Mouse (Mus musculus) ovary, adult 18-20 months (tissue): Measurements from ENCODE around the gene Gfod2.

Experiments used
- DNase-seq: peaks from one replicate; pipeline ENCODE4 v3.0.0; 2022; ENCODE audit warnings: low spot score, mixed read lengths

The Gfod2 gene

GRCm38 (mm10) chr8:105758277-105759108 lies at the start of gene Gfod2:
Gene Gfod2 (minus strand): TSS chr8:105758664.
- DNase-seq: peak; percentile 95

- no peak for DNase-seq
These were observed 49.3 kb upstream of the Gfod2 start for GRCm38 (mm10) chr8:105807766-105808165.

- no peak for DNase-seq
These were observed 47.5 kb upstream of the Gfod2 start for GRCm38 (mm10) chr8:105805964-105806363.

GRCm38 (mm10) chr8:105805346-105805745 lies 46.9 kb upstream of the Gfod2 start:
- no peak for DNase-seq

GRCm38 (mm10) chr8:105804797-105805196 lies 46.3 kb upstream of the Gfod2 start:
- DNase-seq: no peak

- no peak for DNase-seq
These were observed 42.9 kb upstream of the Gfod2 start for GRCm38 (mm10) chr8:105801153-105801904.

GRCm38 (mm10) chr8:105799091-105799812 lies 40.8 kb upstream of the Gfod2 start:
- peak; percentile 61 for DNase-seq

- DNase-seq: no peak
These were observed 39.9 kb upstream of the Gfod2 start for GRCm38 (mm10) chr8:105798408-105798807.

GRCm38 (mm10) chr8:105795785-105796184 lies 37.3 kb upstream of the Gfod2 start:
- DNase-seq: no peak

- no peak for DNase-seq
These were observed 35.6 kb upstream of the Gfod2 start for GRCm38 (mm10) chr8:105794009-105794598.

- DNase-seq: no peak
These were observed 34.9 kb upstream of the Gfod2 start for GRCm38 (mm10) chr8:105793331-105793730.

GRCm38 (mm10) chr8:105789626-105790025 lies 31.2 kb upstream of the Gfod2 start:
- DNase-seq: no peak

- DNase-seq: no peak
These were observed 30.5 kb upstream of the Gfod2 start for GRCm38 (mm10) chr8:105788927-105789326.

- DNase-seq: no peak
These were observed 29.8 kb upstream of the Gfod2 start for GRCm38 (mm10) chr8:105788241-105788640.

- DNase-seq: no peak
These were observed 21.8 kb upstream of the Gfod2 start for GRCm38 (mm10) chr8:105780298-105780697.

- DNase-seq: no peak
These were observed 19.4 kb upstream of the Gfod2 start for GRCm38 (mm10) chr8:105777833-105778232.

- no peak for DNase-seq
These were observed 16.0 kb upstream of the Gfod2 start for GRCm38 (mm10) chr8:105774498-105774897.

- peak; percentile 70 for DNase-seq
These were observed 15.0 kb upstream of the Gfod2 start for GRCm38 (mm10) chr8:105773441-105773861.

GRCm38 (mm10) chr8:105771398-105772175 lies 13.1 kb upstream of the Gfod2 start:
- DNase-seq: no peak

- DNase-seq: no peak
These were observed 12.1 kb upstream of the Gfod2 start for GRCm38 (mm10) chr8:105770609-105771008.
